Comparison of ENCODE assay signal across 21 mouse cellular contexts in genomic region chr3:68630261-68630660, GRCm38 (mm10).
A peak's percentile ranks its signal among the peaks of the same experiment; 100 is the strongest.
DNase-seq lines count a peak whose midpoint lies in the region; ATAC-seq lines count a peak whose summit lies in the region.
"Had no signal": no experiment of that assay in that cellular context is flagged by ENCODE, and none has a peak within 500 bp of the region (broad histone marks: within the 10 kb centered on the region; RNA-seq: fewer than 3 reads in every experiment).

No protein-coding gene starts in this region.

- DNase-seq in heart, adult 11 months = peak; percentile 56
- DNase-seq in heart, postnatal 14 days = no peak
- no peak for DNase-seq in midbrain, embryonic 11.5 days (ENCODE audit: low spot score, missing footprints)
- DNase-seq: adrenal gland, postnatal 10 days; adrenal gland, postnatal 25 days; cerebellum, adult 11 months; cerebellum, adult 18-20 months; cerebellum, adult 9-11 months; cerebellum, postnatal 14 days; cerebellum, postnatal 36 days; embryo, embryonic 11 days had no signal

- H3K27me3 ChIP-seq in hindbrain, embryonic 16.5 days (replicated peaks; ENCODE audit: control insufficient read depth, insufficient read depth, low read length) = no peaks in the 10 kb centered on the region
- H3K27me3 ChIP-seq in hindbrain, embryonic 13.5 days = no peaks in the 10 kb centered on the region
- H3K27me3 ChIP-seq in midbrain, embryonic 15.5 days (replicated peaks) = no peaks in the 10 kb centered on the region
- no peaks in the 10 kb centered on the region for H3K27me3 ChIP-seq in midbrain, embryonic 11.5 days (ENCODE audit: control insufficient read depth, insufficient read depth, low read length)
- H3K27me3 ChIP-seq: embryonic facial prominence, embryonic 13.5 days; embryonic facial prominence, embryonic 15.5 days; forebrain, embryonic 12.5 days had no signal

- WGBS in hindbrain, embryonic 16.5 days = 75% methylated on average over 4 of the region's 4 CpGs
- WGBS in hindbrain, embryonic 13.5 days = 85% methylated on average over 4 of the region's 4 CpGs
- 59% methylated on average over 4 of the region's 4 CpGs for WGBS in midbrain, embryonic 15.5 days
- 61% methylated on average over 4 of the region's 4 CpGs for WGBS in midbrain, embryonic 11.5 days

- intact Hi-C loops in heart, postnatal 14 days (cut with DNase I) = no loop called here

- H3K9ac ChIP-seq in hindbrain, embryonic 16.5 days (ENCODE audit: low read depth, low read length) = no peak overlapping the region
- no peak overlapping the region for H3K9ac ChIP-seq in hindbrain, embryonic 13.5 days
- H3K9ac ChIP-seq in midbrain, embryonic 15.5 days = no peak overlapping the region
- H3K9ac ChIP-seq in midbrain, embryonic 11.5 days (ENCODE audit: low read length) = no peak overlapping the region
- H3K9ac ChIP-seq: embryonic facial prominence, embryonic 13.5 days; embryonic facial prominence, embryonic 15.5 days; forebrain, embryonic 12.5 days had no signal

- no peaks in the 10 kb centered on the region for H3K9me3 ChIP-seq in hindbrain, embryonic 16.5 days (ENCODE audit: control insufficient read depth, low read length)
- no peaks in the 10 kb centered on the region for H3K9me3 ChIP-seq in hindbrain, embryonic 13.5 days
- H3K9me3 ChIP-seq in midbrain, embryonic 15.5 days = no peaks in the 10 kb centered on the region
- no peaks in the 10 kb centered on the region for H3K9me3 ChIP-seq in midbrain, embryonic 11.5 days (ENCODE audit: control insufficient read depth, low read length)
- H3K9me3 ChIP-seq: embryonic facial prominence, embryonic 13.5 days; embryonic facial prominence, embryonic 15.5 days; forebrain, embryonic 10.5 days; forebrain, embryonic 12.5 days had no signal

- H3K4me1 ChIP-seq in hindbrain, embryonic 16.5 days (ENCODE audit: control insufficient read depth, insufficient read depth, low read depth, low read length) = no peaks in the 10 kb centered on the region
- H3K4me1 ChIP-seq in hindbrain, embryonic 13.5 days (replicated peaks) = no peaks in the 10 kb centered on the region
- no peaks in the 10 kb centered on the region for H3K4me1 ChIP-seq in midbrain, embryonic 15.5 days
- H3K4me1 ChIP-seq in midbrain, embryonic 11.5 days (ENCODE audit: control insufficient read depth, insufficient read depth, low read length) = no peaks in the 10 kb centered on the region; the same call in 1 of the 2 replicates
- H3K4me1 ChIP-seq: embryonic facial prominence, embryonic 13.5 days; embryonic facial prominence, embryonic 15.5 days; forebrain, embryonic 10.5 days; forebrain, embryonic 12.5 days had no signal

- peaks cover 13% of the 10 kb centered on the region; the same call in 1 of the 2 replicates for H3K36me3 ChIP-seq in hindbrain, embryonic 16.5 days (ENCODE audit: control insufficient read depth, insufficient read depth, low read length)
- H3K36me3 ChIP-seq in hindbrain, embryonic 13.5 days = peaks cover 31% of the 10 kb centered on the region
- H3K36me3 ChIP-seq in midbrain, embryonic 15.5 days (replicated peaks) = peaks cover 16% of the 10 kb centered on the region
- no peaks in the 10 kb centered on the region; the same call in 1 of the 2 replicates for H3K36me3 ChIP-seq in midbrain, embryonic 11.5 days (ENCODE audit: control insufficient read depth, insufficient read depth, low read length)
- H3K36me3 ChIP-seq: embryonic facial prominence, embryonic 13.5 days; embryonic facial prominence, embryonic 15.5 days had no signal

- no peak overlapping the region for H3K4me2 ChIP-seq in hindbrain, embryonic 16.5 days (ENCODE audit: low read length)
- H3K4me2 ChIP-seq in hindbrain, embryonic 13.5 days = no peak overlapping the region
- no peak overlapping the region for H3K4me2 ChIP-seq in midbrain, embryonic 15.5 days
- no peak overlapping the region for H3K4me2 ChIP-seq in midbrain, embryonic 11.5 days
- H3K4me2 ChIP-seq: embryonic facial prominence, embryonic 13.5 days; embryonic facial prominence, embryonic 15.5 days; forebrain, embryonic 12.5 days had no signal

- no peak overlapping the region for H3K4me3 ChIP-seq in hindbrain, embryonic 16.5 days (ENCODE audit: low read length)
- no peak overlapping the region for H3K4me3 ChIP-seq in hindbrain, embryonic 13.5 days
- no peak overlapping the region for H3K4me3 ChIP-seq in midbrain, embryonic 15.5 days
- no peak overlapping the region for H3K4me3 ChIP-seq in midbrain, embryonic 11.5 days (ENCODE audit: low read depth, low read length)
- H3K4me3 ChIP-seq: embryonic facial prominence, embryonic 13.5 days; embryonic facial prominence, embryonic 15.5 days; erythroblast, embryonic 14.5 days; forebrain, embryonic 10.5 days; forebrain, embryonic 12.5 days had no signal

- no peak overlapping the region for H3K27ac ChIP-seq in hindbrain, embryonic 16.5 days (ENCODE audit: low read depth, low read length)
- H3K27ac ChIP-seq in hindbrain, embryonic 13.5 days = no peak overlapping the region
- no peak overlapping the region for H3K27ac ChIP-seq in midbrain, embryonic 15.5 days
- H3K27ac ChIP-seq in midbrain, embryonic 11.5 days (ENCODE audit: low read depth, low read length) = no peak overlapping the region
- H3K27ac ChIP-seq: embryonic facial prominence, embryonic 13.5 days; embryonic facial prominence, embryonic 15.5 days; forebrain, embryonic 10.5 days; forebrain, embryonic 12.5 days had no signal

- ATAC-seq in hindbrain, embryonic 16.5 days = 0 out of 2 replicates have a peak, but pooled peaks have one; percentile 9
- no peak for ATAC-seq in hindbrain, embryonic 13.5 days (ENCODE audit: low FRiP score)
- ATAC-seq in midbrain, embryonic 15.5 days (replicated peaks) = peak; percentile 43; the same call in 1 of the 2 replicates
- ATAC-seq in midbrain, embryonic 11.5 days (ENCODE audit: low FRiP score) = no peak
- ATAC-seq: forebrain, embryonic 14.5 days; forebrain, embryonic 16.5 days had no signal

Comparison
In these comparisons a context has a peak if more than half of its experiments do, and no peak if none do; other contexts are left out.
1. ATAC-seq: peak in hindbrain, embryonic 16.5 days (single experiment) and midbrain, embryonic 15.5 days (single experiment); none in hindbrain, embryonic 13.5 days (single experiment) and midbrain, embryonic 11.5 days (single experiment).